Mouse (Mus musculus) MEL (cell line): ENCODE results near the gene Gm11627. TPM values are rescaled to one million over a fixed set of nuclear protein-coding genes. Genes with fewer than 3 reads are reported as not detected.

ENCODE experiments used
- DNase-seq: peaks from one replicate; pipeline ENCODE4 v3.0.0; 2011; ENCODE audit warnings: low read depth, low spot score
- H3K27ac ChIP-seq: 2 replicates; pipeline ENCODE4 v1.5.1; 2012; ENCODE audit warnings: low read depth, mild to moderate bottlenecking, control low read depth, low read length, moderate library complexity; ENCODE audit not compliant: control insufficient read depth
- H3K27me3 ChIP-seq, 2 experiments: fragments of 150-350 bp in 1 of 2; sonication (generic) in 1 of 2; 2 replicates each; pipeline ENCODE4 v1.6.1; 2012; ENCODE audit warnings: low read length in 2 of 2, mild to moderate bottlenecking in 2 of 2, improper control_type of control experiment in 1 of 2, moderate library complexity in 1 of 2; ENCODE audit not compliant: insufficient read depth in 2 of 2, control insufficient read depth in 1 of 2
- H3K36me3 ChIP-seq, 2 experiments: 2 replicates each; pipeline ENCODE4 v1.6.1; 2012 to 2014; ENCODE audit warnings: low read length in 2 of 2, improper control_type of control experiment in 1 of 2, inconsistent platforms in 1 of 2, mild to moderate bottlenecking in 1 of 2; ENCODE audit not compliant: insufficient read depth in 2 of 2, control insufficient read depth in 1 of 2
- H3K4me1 ChIP-seq, 2 experiments: fragments of 150-350 bp in 1 of 2; sonication (generic) in 1 of 2; 2 replicates each; pipeline ENCODE4 v1.6.1; 2012; ENCODE audit warnings: low read length in 2 of 2, improper control_type of control experiment in 1 of 2, mild to moderate bottlenecking in 1 of 2; ENCODE audit not compliant: insufficient read depth in 2 of 2, control insufficient read depth in 1 of 2
- H3K4me3 ChIP-seq, 2 experiments: fragments of 150-350 bp in 1 of 2; sonication (generic) in 1 of 2; 2 replicates each; pipeline ENCODE4 v1.5.1; 2012; ENCODE audit warnings: low read depth in 2 of 2, low read length in 2 of 2, mild to moderate bottlenecking in 2 of 2, moderate library complexity in 2 of 2, control low read depth in 1 of 2, improper control_type of control experiment in 1 of 2; ENCODE audit not compliant: control insufficient read depth in 1 of 2, insufficient read depth in 1 of 2
- H3K79me2 ChIP-seq: 2 replicates; pipeline ENCODE4 v1.6.1; 2012; ENCODE audit warnings: mild to moderate bottlenecking, low read length, moderate library complexity; ENCODE audit not compliant: control insufficient read depth, poor library complexity, insufficient read depth
- H3K9ac ChIP-seq: 2 replicates; pipeline ENCODE4 v1.6.1; 2012; ENCODE audit warnings: low read depth, mild to moderate bottlenecking, control low read depth, low read length, moderate library complexity; ENCODE audit not compliant: control insufficient read depth, poor library complexity, severe bottlenecking
- H3K9me3 ChIP-seq: fragments of 150-350 bp; sonication (generic); replicated peaks from 2 replicates; pipeline ENCODE4 v1.6.1; 2012; ENCODE audit warnings: mild to moderate bottlenecking, low read length, improper control_type of control experiment, moderate library complexity; ENCODE audit not compliant: insufficient read depth
- CHD2 ChIP-seq: IDR thresholded peaks from 2 replicates; pipeline ENCODE4 v1.6.1; 2011; ENCODE audit warnings: low read length, improper control_type of control experiment
- CTCF ChIP-seq, 3 experiments: IDR thresholded peaks in 2 of 3; conservative IDR thresholded peaks in 1 of 3; 2 replicates each; pipeline ENCODE4 v1.5.1; 2011 to 2012; ENCODE audit warnings: low read length in 3 of 3, low read depth in 2 of 3, mild to moderate bottlenecking in 2 of 3, improper control_type of control experiment in 1 of 3, inconsistent platforms in 1 of 3, mixed read lengths in 1 of 3, moderate library complexity in 1 of 3; ENCODE audit not compliant: control insufficient read depth in 1 of 3, insufficient read depth in 1 of 3, poor library complexity in 1 of 3, severe bottlenecking in 1 of 3
- EP300 ChIP-seq, 2 experiments: IDR thresholded peaks; 2 replicates each; pipeline ENCODE4 v1.6.1; 2011; ENCODE audit warnings: improper control_type of control experiment in 2 of 2, low read length in 2 of 2, low read depth in 1 of 2, mild to moderate bottlenecking in 1 of 2
- GABPA ChIP-seq: IDR thresholded peaks from 2 replicates; pipeline ENCODE4 v1.6.1; 2012; ENCODE audit warnings: low read depth, mild to moderate bottlenecking, inconsistent platforms, low read length, improper control_type of control experiment, moderate library complexity
- KAT2A ChIP-seq: conservative IDR thresholded peaks from 2 replicates; pipeline ENCODE4 v1.6.1; 2012; ENCODE audit warnings: low read depth, low read length, improper control_type of control experiment, inconsistent platforms
- MYB ChIP-seq: IDR thresholded peaks from 2 replicates; pipeline ENCODE4 v1.6.1; 2011; ENCODE audit warnings: mild to moderate bottlenecking, low read depth, low read length, improper control_type of control experiment
- NELFE ChIP-seq: IDR thresholded peaks from 2 replicates; pipeline ENCODE4 v1.6.1; 2011; ENCODE audit warnings: low read depth, low read length, improper control_type of control experiment
- POLR2AphosphoS5 ChIP-seq: IDR thresholded peaks from 2 replicates; pipeline ENCODE4 v1.6.1; 2012; ENCODE audit warnings: low read depth, borderline replicate concordance, mild to moderate bottlenecking, inconsistent platforms, low read length, moderate library complexity, mixed read lengths
- RAD21 ChIP-seq: IDR thresholded peaks from 2 replicates; pipeline ENCODE4 v1.6.1; 2011; ENCODE audit warnings: mild to moderate bottlenecking, low read depth, low read length, improper control_type of control experiment
- SIN3A ChIP-seq: IDR thresholded peaks from 2 replicates; pipeline ENCODE4 v1.6.1; 2012; ENCODE audit warnings: low read length, improper control_type of control experiment, inconsistent platforms
- SMC3 ChIP-seq: IDR thresholded peaks from 2 replicates; pipeline ENCODE4 v1.6.1; 2011; ENCODE audit warnings: low read depth, low read length, improper control_type of control experiment
- TAL1 ChIP-seq: IDR thresholded peaks from 2 replicates; pipeline ENCODE4 v1.6.1; 2012; ENCODE audit warnings: mild to moderate bottlenecking, inconsistent platforms, low read length, moderate library complexity, mixed read lengths
- TBP ChIP-seq: IDR thresholded peaks from 2 replicates; pipeline ENCODE4 v1.8.0; 2011; ENCODE audit warnings: low read depth, low read length, improper control_type of control experiment
- TCF12 ChIP-seq: IDR thresholded peaks from 2 replicates; pipeline ENCODE4 v1.6.1; 2014; ENCODE audit warnings: low read depth, mild to moderate bottlenecking, inconsistent platforms, low read length, improper control_type of control experiment, moderate library complexity
- polyA plus RNA-seq, 2 experiments: library from polyadenylated mRNA; stranded (reverse) in 1 of 2; unstranded in 1 of 2; fragments of >175 nt in 1 of 2; fragments of >200 nt in 1 of 2; gene quantifications; 2 replicates each; pipeline versions ENCODE4 v1.2.1 to v1.2.4; 2012; ENCODE audit warnings: low replicate concordance in 2 of 2, low read depth in 1 of 2; ENCODE audit not compliant: insufficient read length in 2 of 2, insufficient read depth in 1 of 2, missing spikeins in 1 of 2
- total RNA-seq: library from RNA; depleted of rRNA; stranded (reverse); fragments of 300-350 nt; gene quantifications from 2 replicates; pipeline ENCODE4 v1.2.3, GENCODE M21; 2012

The Gm11627 gene
- total and polyA plus RNA-seq, 3 experiments = 0.13 to 0.35 TPM; not detected in 1

GRCm38 (mm10) chr11:102602816-102603495, 23.7 kb upstream of the Gm11627 start (continued):
- no peak for TF ChIP-seq SMC3
- no peak for TF ChIP-seq CHD2

- H3K4me3 ChIP-seq = no peak overlapping the region
- H3K9ac ChIP-seq = no peak overlapping the region
- H3K79me2 ChIP-seq = no peaks in the 10 kb centered on the region
- peak; percentile 64 for DNase-seq
- no peaks in the 10 kb centered on the region for H3K4me1 ChIP-seq
- no peak overlapping the region for H3K27ac ChIP-seq
- no peaks in the 10 kb centered on the region for H3K36me3 ChIP-seq
- TF ChIP-seq EP300 (IDR thresholded peaks at IDR 0.05; ENCODE audit: low read depth in 1 of 2, low read length in 2 of 2) = no peak
- TF ChIP-seq TCF12 = no peak
- no peak for TF ChIP-seq KAT2A
- no peak for TF ChIP-seq GABPA
- TF ChIP-seq NELFE = no peak
- no peak for TF ChIP-seq SIN3A
- TF ChIP-seq TBP = no peak
- TF ChIP-seq RAD21 = peak; percentile 41
- peak; percentile 53 for TF ChIP-seq SMC3
- TF ChIP-seq CTCF (IDR thresholded peaks at IDR 0.05 in 2 of 3, conservative IDR thresholded peaks at IDR 0.05 in 1 of 3; ENCODE audit: control insufficient read depth in 1 of 3, insufficient read depth in 1 of 3, low read depth in 2 of 3, low read length in 3 of 3, poor library complexity in 1 of 3, severe bottlenecking in 1 of 3) = peak; percentile 24 to 58 (median 58); a peak in 4 of 6 replicates
- TF ChIP-seq POLR2AphosphoS5 = no peak
- TF ChIP-seq TAL1 = no peak
- no peaks in the 10 kb centered on the region for H3K9me3 ChIP-seq
- peaks cover 19% of the 10 kb centered on the region in 2 experiments for H3K27me3 ChIP-seq
Measured at GRCm38 (mm10) chr11:102599912-102600311, 20.7 kb upstream of the Gm11627 start.

- H3K79me2 ChIP-seq = no peaks in the 10 kb centered on the region
- no peaks in the 10 kb centered on the region for H3K36me3 ChIP-seq
- H3K27ac ChIP-seq = no peak overlapping the region
- H3K27me3 ChIP-seq = peaks cover 28 to 31% of the 10 kb centered on the region in 2 experiments
- no peak overlapping the region for H3K9ac ChIP-seq
- no peak for TF ChIP-seq MYB
- DNase-seq = no peak
- H3K4me1 ChIP-seq = no peaks in the 10 kb centered on the region
- no peak overlapping the region for H3K4me3 ChIP-seq
- H3K9me3 ChIP-seq = no peaks in the 10 kb centered on the region
Measured at GRCm38 (mm10) chr11:102595341-102595820, 16.1 kb upstream of the Gm11627 start.
